Mouse (Mus musculus): ENCODE measurements around the gene Plk2.

DNA sequence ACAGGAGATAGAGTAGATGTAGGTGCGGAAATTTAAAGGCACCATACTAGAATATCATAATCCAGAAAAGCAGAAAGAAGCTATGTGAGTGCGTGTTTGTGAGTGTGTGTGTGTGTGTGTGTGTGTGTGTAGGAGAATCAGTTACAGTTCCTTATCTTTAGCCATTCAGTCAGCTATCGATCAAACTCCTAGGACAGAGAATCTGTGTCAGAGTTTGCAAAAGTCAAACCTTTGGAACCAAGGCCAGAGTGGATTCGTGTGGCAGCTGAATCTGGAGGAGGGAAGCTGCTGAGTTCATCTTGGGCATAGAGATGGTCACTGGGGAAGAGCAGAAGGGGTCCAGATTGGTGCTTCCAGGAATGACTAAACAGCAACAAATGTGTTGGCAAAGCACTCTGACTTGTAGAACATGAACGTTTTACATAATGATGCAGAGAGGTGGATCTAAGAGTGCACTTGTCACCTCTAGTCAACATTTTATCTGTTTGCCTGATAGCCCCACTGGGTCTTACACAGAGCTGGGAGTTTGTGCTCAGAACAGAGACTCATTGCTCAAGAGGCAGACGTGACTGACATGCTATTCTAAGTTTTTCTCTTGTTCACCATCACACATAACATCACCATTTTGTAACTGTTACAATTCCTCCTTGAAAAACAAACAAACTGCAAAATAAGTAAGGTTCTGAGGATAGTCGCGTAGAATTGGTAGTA, 30.8 kb downstream of the Plk2 start:
- TF ChIP-seq CTCF (conservative IDR thresholded peaks at IDR 0.05; ENCODE audit: insufficient read depth, insufficient read length, low read depth, low read length) (no peak), POLR2A (IDR thresholded peaks at IDR 0.05; ENCODE audit: low read depth, low read length) (no peak)
